Mouse (Mus musculus): ENCODE measurements around the gene Dpp7. TPM values are rescaled to one million over a fixed set of nuclear protein-coding genes. Genes with fewer than 3 reads are reported as not detected.
A peak's percentile ranks its signal among the peaks of the same experiment; 100 is the strongest.

The Dpp7 gene
- polyA plus RNA-seq, 1 experiment, result 24.4 TPM

- no peak overlapping the region for H3K4me3 ChIP-seq (ENCODE audit: low read depth, low read length)
- no peak overlapping the region for H3K27ac ChIP-seq (ENCODE audit: insufficient read depth, low read depth, low read length)
- H3K27me3 ChIP-seq (ENCODE audit: control insufficient read depth, insufficient read depth, low read length), result no peaks in the 10 kb centered on the region
- H3K4me1 ChIP-seq (ENCODE audit: control insufficient read depth, insufficient read depth, insufficient read length, low read length), result peaks cover 8% of the 10 kb centered on the region; the same call in 1 of the 2 replicates
- 77% methylated on average over 5 of the region's 5 CpGs for WGBS
- H3K36me3 ChIP-seq (ENCODE audit: control insufficient read depth, insufficient read depth, low read length), result no peaks in the 10 kb centered on the region
- no peak for TF ChIP-seq POLR2A (IDR thresholded peaks at IDR 0.05; ENCODE audit: low read depth, low read length)
- TF ChIP-seq CTCF (IDR thresholded peaks at IDR 0.05; ENCODE audit: extremely low read depth, insufficient read length, insufficient replicate concordance, low read depth, low read length), result no peak
Observed at GRCm38 (mm10) chr2:25391266-25391665, 35.1 kb upstream of the Dpp7 start.

DNA sequence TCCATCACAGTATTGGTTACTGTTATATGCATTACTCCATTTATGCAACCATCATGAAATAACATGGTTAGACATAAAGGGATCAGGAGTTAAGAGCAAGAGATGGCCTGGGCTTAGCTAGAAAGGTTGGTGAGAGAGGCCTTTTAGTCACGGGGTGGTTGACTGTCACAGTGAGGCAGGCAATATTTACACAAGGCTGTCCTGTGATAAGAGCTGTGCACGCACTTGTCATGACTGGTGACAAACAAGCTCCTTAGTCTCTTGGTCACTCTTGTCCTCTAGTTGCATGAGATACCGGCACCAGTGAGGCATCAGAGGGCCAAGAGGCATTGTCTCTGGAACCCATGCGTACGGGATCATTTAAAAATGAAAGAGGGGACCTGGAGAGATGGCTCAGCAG lies 28.3 kb upstream of the Dpp7 start:
- Histone ChIP-seq H3K27me3 (ENCODE audit: control insufficient read depth, insufficient read depth, low read length) (no peaks in the 10 kb centered on the region), H3K27ac (ENCODE audit: insufficient read depth, low read depth, low read length) (no peak overlapping the region), H3K36me3 (ENCODE audit: control insufficient read depth, insufficient read depth, low read length) (no peaks in the 10 kb centered on the region), H3K4me3 (ENCODE audit: low read depth, low read length) (no peak overlapping the region), H3K4me1 (ENCODE audit: control insufficient read depth, insufficient read depth, insufficient read length, low read length) (no peaks in the 10 kb centered on the region)
- 39% methylated on average over 5 of the region's 5 CpGs for WGBS
- TF ChIP-seq CTCF (IDR thresholded peaks at IDR 0.05; ENCODE audit: extremely low read depth, insufficient read length, insufficient replicate concordance, low read depth, low read length), result no peak
- no peak for TF ChIP-seq POLR2A (IDR thresholded peaks at IDR 0.05; ENCODE audit: low read depth, low read length)

GRCm38 (mm10) chr2:25376589-25376988 lies 20.4 kb upstream of the Dpp7 start:
- no peaks in the 10 kb centered on the region for H3K27me3 ChIP-seq (ENCODE audit: control insufficient read depth, insufficient read depth, low read length)

GRCm38 (mm10) chr2:25373431-25373830 lies 17.3 kb upstream of the Dpp7 start:
- Histone ChIP-seq H3K27me3 (ENCODE audit: control insufficient read depth, insufficient read depth, low read length) (no peaks in the 10 kb centered on the region), H3K36me3 (ENCODE audit: control insufficient read depth, insufficient read depth, low read length) (no peaks in the 10 kb centered on the region), H3K27ac (ENCODE audit: insufficient read depth, low read depth, low read length) (no peak overlapping the region), H3K4me1 (ENCODE audit: control insufficient read depth, insufficient read depth, insufficient read length, low read length) (peaks cover 21% of the 10 kb centered on the region), H3K4me3 (ENCODE audit: low read depth, low read length) (peak overlapping the region; percentile 83)
- 29% methylated on average over 2 of the region's 2 CpGs for WGBS
- TF ChIP-seq CTCF (IDR thresholded peaks at IDR 0.05; ENCODE audit: extremely low read depth, insufficient read length, insufficient replicate concordance, low read depth, low read length) (no peak), POLR2A (IDR thresholded peaks at IDR 0.05; ENCODE audit: low read depth, low read length) (no peak)

More at GRCm38 (mm10) chr2:25376589-25376988, 20.4 kb upstream of the Dpp7 start:
- TF ChIP-seq POLR2A (IDR thresholded peaks at IDR 0.05; ENCODE audit: low read depth, low read length) (no peak), CTCF (IDR thresholded peaks at IDR 0.05; ENCODE audit: extremely low read depth, insufficient read length, insufficient replicate concordance, low read depth, low read length) (peak; percentile 47; the same call in 1 of the 2 replicates)
- H3K4me3 ChIP-seq (ENCODE audit: low read depth, low read length), result no peak overlapping the region
- WGBS, result 72% methylated on average over 4 of the region's 4 CpGs
- peaks cover 17% of the 10 kb centered on the region for H3K4me1 ChIP-seq (ENCODE audit: control insufficient read depth, insufficient read depth, insufficient read length, low read length)
- no peaks in the 10 kb centered on the region for H3K36me3 ChIP-seq (ENCODE audit: control insufficient read depth, insufficient read depth, low read length)
- no peak overlapping the region for H3K27ac ChIP-seq (ENCODE audit: insufficient read depth, low read depth, low read length)

DNA sequence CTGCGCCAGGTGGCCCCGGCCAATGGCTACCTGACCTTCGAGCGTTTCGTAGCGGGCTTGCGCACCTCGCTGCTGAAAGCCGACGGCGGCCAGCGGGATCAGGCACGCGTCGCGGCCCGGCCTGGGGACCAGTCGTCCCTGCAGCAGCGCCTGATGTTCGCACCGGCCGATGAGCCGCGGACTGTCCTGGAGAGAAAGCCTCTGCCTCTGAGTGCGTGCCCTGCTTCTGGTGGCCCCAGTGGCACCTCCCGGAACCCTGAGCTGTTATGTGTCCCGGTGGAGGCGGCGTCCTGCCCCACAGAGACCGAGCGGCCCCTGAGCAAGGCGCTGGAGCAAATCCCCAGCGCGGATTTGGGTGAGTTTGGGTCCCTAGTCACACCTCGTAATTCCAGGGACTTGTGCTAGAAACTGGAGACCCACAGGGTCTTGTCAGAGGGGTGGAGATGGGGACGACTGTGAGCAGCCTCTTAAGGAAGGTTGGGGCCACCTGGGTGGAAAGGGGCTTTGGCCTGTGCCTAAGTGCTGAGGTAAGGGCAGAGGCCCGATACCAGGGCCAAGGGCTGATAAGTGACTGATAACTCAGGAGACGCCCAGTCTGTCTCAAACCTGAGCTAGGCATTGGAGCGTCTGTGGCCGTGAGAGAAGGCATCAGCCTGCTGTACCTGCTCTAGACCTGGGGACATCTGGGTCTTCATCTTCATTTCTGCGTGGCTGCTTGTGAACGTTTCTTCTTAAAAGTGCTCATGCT lies 16.7 kb upstream of the Dpp7 start:
- H3K27ac ChIP-seq (ENCODE audit: insufficient read depth, low read depth, low read length), result no peak overlapping the region
- 1% methylated on average over 42 of the region's 42 CpGs for WGBS

DNA sequence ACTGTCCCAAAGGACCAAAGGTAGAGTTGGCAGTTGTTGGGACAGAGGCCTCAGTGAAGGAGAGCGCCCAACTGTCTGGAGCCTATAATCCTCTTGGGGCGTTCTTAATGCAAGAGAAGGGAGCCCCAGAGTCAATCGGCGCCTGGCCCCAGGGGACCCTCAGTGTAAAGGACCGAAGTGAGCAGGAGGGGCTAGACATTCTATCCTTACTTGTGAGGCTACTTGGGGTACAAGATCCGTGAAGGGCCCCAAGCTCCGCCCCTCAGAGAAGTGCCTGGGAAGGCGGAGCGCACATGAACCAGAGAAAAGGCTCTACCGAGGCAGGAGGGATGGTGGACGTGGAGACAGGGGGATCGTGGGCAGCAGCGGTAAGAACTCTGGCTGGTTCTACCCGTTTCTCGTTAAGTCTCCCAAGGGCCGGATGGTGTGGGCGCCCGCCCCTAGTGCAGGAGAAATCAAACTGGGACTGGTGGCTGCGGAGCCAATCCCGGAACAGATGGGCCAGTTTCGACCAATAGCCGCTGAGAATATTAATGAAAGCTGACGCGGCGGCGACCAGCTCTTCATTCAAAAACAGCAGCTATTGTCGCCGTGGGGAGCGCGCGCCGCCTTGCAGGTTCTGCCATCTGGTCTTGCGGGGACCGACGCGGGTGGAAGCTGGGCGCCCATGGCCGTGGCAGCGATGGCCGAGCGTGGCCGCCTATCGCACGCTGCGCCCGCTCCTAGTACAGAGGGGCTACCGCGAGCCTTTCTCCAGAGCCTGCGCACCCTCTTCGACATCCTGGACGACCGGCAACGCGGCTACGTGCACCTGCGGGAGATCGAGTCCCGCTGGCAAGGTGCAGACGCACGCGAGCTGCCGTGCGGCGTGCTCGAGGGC lies 15.8 kb upstream of the Dpp7 start, which contains the start of gene Sapcd2:
Gene Sapcd2 (plus strand): TSS at position 558 of the 880 bp plus-strand sequence.
- WGBS, result 2% methylated on average over 65 of the region's 65 CpGs
- H3K27ac ChIP-seq (ENCODE audit: insufficient read depth, low read depth, low read length), result no peak within 1 kb of the TSS
- TF ChIP-seq CTCF (IDR thresholded peaks at IDR 0.05; ENCODE audit: extremely low read depth, insufficient read length, insufficient replicate concordance, low read depth, low read length) (no peak; the same call in 1 of the 2 replicates), POLR2A (IDR thresholded peaks at IDR 0.05; ENCODE audit: low read depth, low read length) (no peak; the same call in 1 of the 2 replicates)

More for the DNA sequence above, 16.7 kb upstream of the Dpp7 start:
- no peaks in the 10 kb centered on the region for H3K27me3 ChIP-seq (ENCODE audit: control insufficient read depth, insufficient read depth, low read length)
- H3K4me1 ChIP-seq (ENCODE audit: control insufficient read depth, insufficient read depth, insufficient read length, low read length), result peaks cover 25% of the 10 kb centered on the region
- H3K4me3 ChIP-seq (ENCODE audit: low read depth, low read length), result peak overlapping the region; percentile 83
- H3K36me3 ChIP-seq (ENCODE audit: control insufficient read depth, insufficient read depth, low read length), result no peaks in the 10 kb centered on the region
- no peak for TF ChIP-seq CTCF (IDR thresholded peaks at IDR 0.05; ENCODE audit: extremely low read depth, insufficient read length, insufficient replicate concordance, low read depth, low read length)

GRCm38 (mm10) chr2:25369996-25370395 lies 13.8 kb upstream of the Dpp7 start:
- Histone ChIP-seq H3K4me1 (ENCODE audit: control insufficient read depth, insufficient read depth, insufficient read length, low read length) (peaks cover 27% of the 10 kb centered on the region), H3K4me3 (ENCODE audit: low read depth, low read length) (no peak overlapping the region), H3K27me3 (ENCODE audit: control insufficient read depth, insufficient read depth, low read length) (no peaks in the 10 kb centered on the region), H3K36me3 (ENCODE audit: control insufficient read depth, insufficient read depth, low read length) (no peaks in the 10 kb centered on the region), H3K27ac (ENCODE audit: insufficient read depth, low read depth, low read length) (no peak overlapping the region)
- WGBS, result 76% methylated on average over 3 of the region's 3 CpGs
- no peak for TF ChIP-seq CTCF (IDR thresholded peaks at IDR 0.05; ENCODE audit: extremely low read depth, insufficient read length, insufficient replicate concordance, low read depth, low read length)
- no peak for TF ChIP-seq POLR2A (IDR thresholded peaks at IDR 0.05; ENCODE audit: low read depth, low read length)

More for the DNA sequence above, 15.8 kb upstream of the Dpp7 start, which contains the start of gene Sapcd2:
- Histone ChIP-seq H3K4me3 (ENCODE audit: low read depth, low read length) (peak within 1 kb of the TSS; percentile 83), H3K36me3 (ENCODE audit: control insufficient read depth, insufficient read depth, low read length) (no peaks in the 10 kb centered on the region), H3K27me3 (ENCODE audit: control insufficient read depth, insufficient read depth, low read length) (no peaks in the 10 kb centered on the region), H3K4me1 (ENCODE audit: control insufficient read depth, insufficient read depth, insufficient read length, low read length) (peaks cover 25% of the 10 kb centered on the region)
